Mouse (Mus musculus) hindbrain, embryonic 12.5 days (tissue): ENCODE data around the gene Tmem243. TPM values are rescaled to one million over a fixed set of nuclear protein-coding genes. Genes with fewer than 3 reads are reported as not detected.

Experiments used
- ATAC-seq: fragments of 200-750 bp; cut with Nextera tagmentation; 2 replicates; pipeline ENCODE4 v1.8.0; 2017; ENCODE audit warnings: moderate TSS enrichment; ENCODE audit not compliant: low FRiP score
- H3K27ac ChIP-seq: fragments of 300-500 bp; sonication (generic); 2 replicates; pipeline ENCODE4 v1.5.1; 2016; ENCODE audit warnings: mild to moderate bottlenecking
- H3K27me3 ChIP-seq: fragments of 300-500 bp; sonication (generic); 2 replicates; pipeline ENCODE4 v1.6.1; 2016; ENCODE audit warnings: mild to moderate bottlenecking
- H3K36me3 ChIP-seq: fragments of 300-500 bp; sonication (generic); 2 replicates; pipeline ENCODE4 v1.6.1; 2016; ENCODE audit warnings: mild to moderate bottlenecking
- H3K4me1 ChIP-seq: fragments of 300-500 bp; sonication (generic); 2 replicates; pipeline ENCODE4 v1.6.1; 2016
- H3K4me2 ChIP-seq: fragments of 300-500 bp; sonication (generic); replicated peaks from 2 replicates; pipeline ENCODE4 v1.6.1; 2016; ENCODE audit warnings: mild to moderate bottlenecking
- H3K4me3 ChIP-seq: fragments of 300-500 bp; sonication (generic); 2 replicates; pipeline ENCODE4 v1.5.1; 2016; ENCODE audit warnings: mild to moderate bottlenecking
- H3K9ac ChIP-seq: fragments of 300-500 bp; sonication (generic); 2 replicates; pipeline ENCODE4 v1.6.1; 2016; ENCODE audit warnings: mild to moderate bottlenecking, moderate library complexity
- H3K9me3 ChIP-seq: fragments of 300-500 bp; sonication (generic); replicated peaks from 2 replicates; pipeline ENCODE4 v1.6.1; 2016; ENCODE audit warnings: mild to moderate bottlenecking
- WGBS: fragments of 180-500 bp; shearing (Covaris S2); methylation state at CpG from one replicate; pipeline ENCODE4 v1.1.7; 2016; 5-methylcytosine and 5-hydroxymethylcytosine counted together
- polyA plus RNA-seq: library from polyadenylated mRNA; unstranded; fragments of >200 nt; fragmentation: Nextera tagmentation; extraction: Ambion mirVana; gene quantifications from 2 replicates; pipeline ENCODE4 v1.2.1, GENCODE M21; 2016

Tmem243 gene
- polyA plus RNA-seq: 18.6 and 22.0 TPM in 2 replicates

DNA sequence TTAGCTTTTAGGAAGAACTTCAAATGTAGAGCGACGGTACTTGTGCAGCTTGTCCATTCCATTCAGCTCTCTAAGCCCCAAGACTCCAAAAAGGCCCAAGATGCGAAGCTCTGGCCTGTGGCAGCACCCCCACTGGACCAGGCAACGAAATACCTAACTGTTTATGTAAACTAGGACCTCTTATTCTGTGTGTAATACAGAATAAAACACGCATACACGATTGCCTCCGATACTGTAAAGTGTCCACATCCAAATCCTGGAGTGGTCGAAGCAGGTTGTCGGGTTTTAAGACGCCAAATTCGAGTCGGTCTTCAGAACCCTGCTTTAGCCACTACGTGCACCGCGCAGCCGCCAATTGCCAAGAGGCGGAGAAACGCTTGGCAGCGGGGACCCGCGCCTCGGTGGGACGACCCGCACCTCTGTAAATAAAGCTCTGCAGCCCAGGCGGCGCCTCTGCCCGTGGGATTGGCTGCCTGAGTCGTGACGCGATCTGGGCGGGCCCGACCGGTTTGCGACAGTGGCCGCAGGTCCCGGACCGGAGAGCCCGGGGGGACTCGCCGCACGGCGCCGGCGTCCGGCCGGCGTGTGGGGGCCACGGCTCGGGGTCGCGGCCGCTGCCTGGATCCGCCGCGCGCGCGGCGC is at the start of gene Tmem243:
TSS of gene Tmem243 (plus strand) at position 462 of the 642 bp plus-strand sequence.
- Histone ChIP-seq H3K27me3 (peaks cover 7% of the 10 kb centered on the region; the same call in 1 of the 2 replicates), H3K4me2 (peak within 1 kb of the TSS; percentile 87), H3K27ac (no peak within 1 kb of the TSS), H3K4me3 (peak within 1 kb of the TSS; percentile 85), H3K4me1 (peaks cover 11% of the 10 kb centered on the region), H3K9me3 (peaks cover 5% of the 10 kb centered on the region), H3K36me3 (no peaks in the 10 kb centered on the region), H3K9ac (peak within 1 kb of the TSS; percentile 78)
- 2% methylated on average over 59 of the region's 59 CpGs for WGBS
- ATAC-seq: peak; percentile 99

DNA sequence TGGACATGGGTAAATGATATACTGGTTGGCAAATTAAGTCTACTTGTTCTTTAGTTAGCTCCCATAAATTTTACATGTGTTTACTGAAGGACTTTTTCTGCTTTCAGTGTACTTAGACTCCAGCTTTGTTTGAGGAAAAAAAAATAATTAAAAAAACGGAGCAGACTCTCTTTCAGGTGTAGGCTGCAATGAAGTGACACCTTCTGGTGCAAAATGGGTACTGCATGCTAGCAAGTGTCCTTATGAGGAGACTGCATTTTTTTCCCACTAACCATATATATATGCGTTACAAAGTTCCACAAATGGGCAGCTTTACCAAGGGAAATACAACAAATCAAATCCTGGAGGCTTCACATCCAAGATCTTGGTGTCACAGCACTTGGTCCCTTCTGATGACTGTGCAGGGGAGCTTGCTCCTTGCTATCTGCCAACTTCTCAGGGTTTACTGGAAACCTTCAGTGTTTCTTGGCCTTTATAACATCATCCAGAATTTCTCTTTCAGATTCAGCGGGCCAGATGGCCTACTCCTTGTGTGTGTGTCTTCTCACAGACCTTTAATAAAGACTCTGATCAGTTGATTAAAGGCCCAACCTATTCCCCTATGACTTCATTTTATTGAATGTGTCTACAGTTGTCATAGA is 44.3 kb upstream of the Tmem243 start:
- no peaks in the 10 kb centered on the region for H3K4me1 ChIP-seq
- H3K9me3 ChIP-seq: no peaks in the 10 kb centered on the region
- H3K4me3 ChIP-seq: no peak overlapping the region
- no peak overlapping the region for H3K4me2 ChIP-seq
- H3K9ac ChIP-seq: no peak overlapping the region
- no peak overlapping the region for H3K27ac ChIP-seq
- H3K36me3 ChIP-seq: no peaks in the 10 kb centered on the region
- ATAC-seq: no peak
- 26% methylated on average over 3 of the region's 3 CpGs for whole genome bisulfite sequencing
- H3K27me3 ChIP-seq: no peaks in the 10 kb centered on the region

- no peaks in the 10 kb centered on the region for H3K36me3 ChIP-seq
- H3K4me2 ChIP-seq: no peak overlapping the region
- no peaks in the 10 kb centered on the region for H3K9me3 ChIP-seq
- H3K9ac ChIP-seq: no peak overlapping the region
- no peak overlapping the region for H3K27ac ChIP-seq
- H3K4me3 ChIP-seq: no peak overlapping the region
- no peaks in the 10 kb centered on the region for H3K27me3 ChIP-seq
- no peak for ATAC-seq
- H3K4me1 ChIP-seq: no peaks in the 10 kb centered on the region
- WGBS: 92% methylated on average over 5 of the region's 5 CpGs
Measured at GRCm38 (mm10) chr5:9057277-9057879, 43.1 kb upstream of the Tmem243 start.

GRCm38 (mm10) chr5:9059303-9060023 is 41.0 kb upstream of the Tmem243 start:
- ATAC-seq: no peak

DNA sequence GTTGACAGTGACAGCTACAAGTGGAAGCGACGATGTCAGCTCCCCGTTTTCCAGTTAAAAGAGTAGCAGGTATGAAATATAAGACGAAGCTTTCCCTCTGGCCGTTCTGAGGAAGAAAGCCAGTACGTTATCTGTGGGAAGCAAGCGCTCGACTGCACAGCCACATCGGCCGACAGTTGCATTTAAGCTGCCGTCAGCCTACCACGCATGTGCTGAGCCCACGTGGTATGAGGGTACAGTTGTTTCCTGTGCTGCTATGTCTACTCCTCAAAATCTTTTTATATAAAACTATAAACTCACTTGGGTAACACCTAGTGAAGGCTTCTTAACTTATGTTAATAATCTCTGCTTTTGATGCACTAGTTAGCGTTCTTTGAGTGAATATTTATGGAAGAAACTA is 40.2 kb upstream of the Tmem243 start:
- no peak overlapping the region for H3K27ac ChIP-seq
- H3K9me3 ChIP-seq: no peaks in the 10 kb centered on the region
- H3K4me2 ChIP-seq: no peak overlapping the region
- no peaks in the 10 kb centered on the region for H3K36me3 ChIP-seq
- no peaks in the 10 kb centered on the region for H3K4me1 ChIP-seq
- H3K9ac ChIP-seq: no peak overlapping the region
- no peak overlapping the region for H3K4me3 ChIP-seq
- WGBS: 93% methylated on average over 14 of the region's 14 CpGs
- H3K27me3 ChIP-seq: no peaks in the 10 kb centered on the region
- ATAC-seq: no peak

More at GRCm38 (mm10) chr5:9059303-9060023, 41.0 kb upstream of the Tmem243 start:
- Histone ChIP-seq H3K4me1 (no peaks in the 10 kb centered on the region), H3K27ac (no peak overlapping the region), H3K9ac (no peak overlapping the region), H3K4me3 (no peak overlapping the region), H3K9me3 (no peaks in the 10 kb centered on the region), H3K36me3 (no peaks in the 10 kb centered on the region), H3K4me2 (no peak overlapping the region), H3K27me3 (no peaks in the 10 kb centered on the region)
- WGBS: 80% methylated on average over 6 of the region's 6 CpGs

DNA sequence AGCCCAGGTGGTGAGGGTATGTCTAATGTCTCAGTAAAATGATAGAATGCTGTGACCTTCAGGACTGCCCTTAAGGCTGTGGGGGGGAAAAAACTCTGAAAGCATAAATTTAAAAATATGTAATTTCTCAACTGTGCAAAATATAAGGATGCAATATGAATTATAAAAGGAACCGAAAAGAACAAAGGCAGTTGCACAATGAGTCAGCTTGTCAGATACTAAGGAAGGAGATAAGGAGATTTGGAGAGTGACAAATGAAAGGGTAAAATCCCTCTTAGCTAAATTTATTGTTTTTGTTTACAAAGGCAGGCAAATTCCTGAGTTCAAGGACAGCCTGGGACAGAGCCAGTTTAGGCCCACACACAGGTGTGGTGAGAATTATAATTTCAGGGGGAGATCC is 36.3 kb upstream of the Tmem243 start:
- 90% methylated on average over 1 of the region's 1 CpGs for WGBS
- no peak for ATAC-seq
- H3K27ac ChIP-seq: no peak overlapping the region
- no peaks in the 10 kb centered on the region for H3K27me3 ChIP-seq
- H3K4me3 ChIP-seq: no peak overlapping the region
- H3K9me3 ChIP-seq: no peaks in the 10 kb centered on the region
- no peaks in the 10 kb centered on the region for H3K36me3 ChIP-seq
- no peaks in the 10 kb centered on the region for H3K4me1 ChIP-seq
- H3K9ac ChIP-seq: no peak overlapping the region
- no peak overlapping the region for H3K4me2 ChIP-seq

- Histone ChIP-seq H3K27ac (no peak overlapping the region), H3K9ac (no peak overlapping the region), H3K4me2 (no peak overlapping the region), H3K4me1 (no peaks in the 10 kb centered on the region), H3K36me3 (no peaks in the 10 kb centered on the region), H3K9me3 (no peaks in the 10 kb centered on the region), H3K4me3 (no peak overlapping the region), H3K27me3 (no peaks in the 10 kb centered on the region)
- 67% methylated on average over 2 of the region's 2 CpGs for WGBS
- no peak for ATAC-seq
Measured at GRCm38 (mm10) chr5:9068886-9069285, 31.6 kb upstream of the Tmem243 start.

DNA sequence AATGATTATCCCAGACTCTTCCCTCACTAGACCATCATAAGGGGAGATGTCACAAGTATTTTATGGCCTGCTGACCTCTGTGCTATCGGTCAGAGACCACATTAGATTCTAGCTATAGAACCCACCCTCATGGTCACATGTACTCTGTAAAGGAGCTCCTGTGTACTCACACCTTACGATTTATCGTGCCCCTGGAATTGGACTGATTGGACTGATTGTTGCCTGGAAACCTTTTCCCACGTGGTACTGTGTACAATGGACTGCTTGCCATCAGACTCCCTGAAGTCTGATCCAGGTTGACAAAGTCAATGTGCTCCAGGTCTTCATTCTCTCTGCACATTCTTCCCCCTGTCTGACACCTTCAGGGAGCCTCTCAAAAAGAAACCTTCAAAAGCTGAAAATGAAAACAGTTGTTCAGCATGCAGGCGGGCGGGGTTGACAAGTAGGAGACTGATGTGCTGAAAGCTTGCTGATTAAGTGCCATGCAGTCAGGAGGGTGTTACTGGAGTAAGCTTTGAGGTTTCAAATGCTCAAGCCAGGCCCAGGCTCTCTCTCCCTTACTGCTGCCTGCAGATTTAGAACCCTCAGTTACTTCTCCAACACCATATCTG is 30.8 kb upstream of the Tmem243 start:
- Histone ChIP-seq H3K4me3 (no peak overlapping the region), H3K9ac (no peak overlapping the region), H3K4me2 (no peak overlapping the region), H3K9me3 (no peaks in the 10 kb centered on the region), H3K4me1 (no peaks in the 10 kb centered on the region), H3K27ac (no peak overlapping the region), H3K36me3 (no peaks in the 10 kb centered on the region), H3K27me3 (no peaks in the 10 kb centered on the region)
- WGBS: 79% methylated on average over 6 of the region's 6 CpGs
- no peak for ATAC-seq

GRCm38 (mm10) chr5:9071360-9071759 is 29.1 kb upstream of the Tmem243 start:
- Histone ChIP-seq H3K4me2 (no peak overlapping the region), H3K27me3 (no peaks in the 10 kb centered on the region), H3K9ac (no peak overlapping the region), H3K9me3 (no peaks in the 10 kb centered on the region), H3K4me1 (no peaks in the 10 kb centered on the region), H3K36me3 (no peaks in the 10 kb centered on the region), H3K27ac (no peak overlapping the region), H3K4me3 (no peak overlapping the region)
- ATAC-seq: no peak
- WGBS: 95% methylated on average over 3 of the region's 3 CpGs

- Histone ChIP-seq H3K9ac (no peak overlapping the region), H3K27ac (no peak overlapping the region), H3K4me2 (no peak overlapping the region), H3K4me3 (no peak overlapping the region), H3K36me3 (no peaks in the 10 kb centered on the region), H3K27me3 (no peaks in the 10 kb centered on the region), H3K9me3 (no peaks in the 10 kb centered on the region), H3K4me1 (no peaks in the 10 kb centered on the region)
- WGBS: 40% methylated on average over 5 of the region's 5 CpGs
- ATAC-seq: peak; percentile 63
Measured at GRCm38 (mm10) chr5:9073177-9073854, 27.2 kb upstream of the Tmem243 start.

GRCm38 (mm10) chr5:9079773-9080501 is 20.5 kb upstream of the Tmem243 start:
- H3K4me2 ChIP-seq: no peak overlapping the region

More at GRCm38 (mm10) chr5:9079773-9080501, 20.5 kb upstream of the Tmem243 start:
- H3K4me1 ChIP-seq: no peaks in the 10 kb centered on the region
- H3K9ac ChIP-seq: no peak overlapping the region
- H3K27ac ChIP-seq: no peak overlapping the region
- H3K4me3 ChIP-seq: no peak overlapping the region
- H3K27me3 ChIP-seq: no peaks in the 10 kb centered on the region
- ATAC-seq: no peak
- H3K36me3 ChIP-seq: no peaks in the 10 kb centered on the region
- H3K9me3 ChIP-seq: no peaks in the 10 kb centered on the region
